Mouse (Mus musculus) embryonic facial prominence, embryonic 14.5 days (tissue): ENCODE data around the gene Akap13. TPM values are rescaled to one million over a fixed set of nuclear protein-coding genes. Genes with fewer than 3 reads are reported as not detected.
A peak's percentile ranks its signal among the peaks of the same experiment; 100 is the strongest.

Experiments
- ATAC-seq: fragments of 200-750 bp; cut with Nextera tagmentation; 2 replicates; pipeline ENCODE4 v1.8.0; 2017; ENCODE audit warnings: low read depth, moderate number of reproducible peaks, moderate TSS enrichment
- DNase-seq: peaks from one replicate; pipeline ENCODE4 v3.0.0-alpha.2; 2015; ENCODE audit warnings: low spot score
- H3K27ac ChIP-seq: fragments of 300-500 bp; sonication (generic); replicated peaks from 2 replicates; pipeline ENCODE4 v1.5.1; 2014; ENCODE audit warnings: low read depth, mild to moderate bottlenecking, low read length, moderate library complexity
- H3K27me3 ChIP-seq: fragments of 300-500 bp; sonication (generic); replicated peaks from 2 replicates; pipeline ENCODE4 v1.6.1; 2014; ENCODE audit warnings: low read length; ENCODE audit not compliant: control insufficient read depth, insufficient read depth
- H3K36me3 ChIP-seq: fragments of 300-500 bp; sonication (generic); 2 replicates; pipeline ENCODE4 v1.6.1; 2014; ENCODE audit warnings: low read length, mixed read lengths; ENCODE audit not compliant: control insufficient read depth, insufficient read depth
- H3K4me1 ChIP-seq: fragments of 300-500 bp; sonication (generic); 2 replicates; pipeline ENCODE4 v1.6.1; 2014; ENCODE audit warnings: antibody characterized with exemption, low read length; ENCODE audit not compliant: control insufficient read depth, insufficient read depth
- H3K4me2 ChIP-seq: fragments of 300-500 bp; sonication (generic); 2 replicates; pipeline ENCODE4 v1.6.1; 2014; ENCODE audit warnings: low read depth, mild to moderate bottlenecking, low read length, moderate library complexity, mixed read lengths
- H3K4me3 ChIP-seq: fragments of 300-500 bp; sonication (generic); 2 replicates; pipeline ENCODE4 v1.5.1; 2014; ENCODE audit warnings: low read depth, mild to moderate bottlenecking, low read length
- H3K9ac ChIP-seq: fragments of 300-500 bp; sonication (generic); 2 replicates; pipeline ENCODE4 v1.6.1; 2014; ENCODE audit warnings: low read depth, mild to moderate bottlenecking, low read length, moderate library complexity, mixed read lengths
- H3K9me3 ChIP-seq: fragments of 300-500 bp; sonication (generic); 2 replicates; pipeline ENCODE4 v1.6.1; 2016; ENCODE audit warnings: low read length; ENCODE audit not compliant: control insufficient read depth
- WGBS: fragments of 180-500 bp; shearing (Covaris S2); extraction: QIAGEN DNeasy Blood & Tissue Kit; methylation state at CpG from one replicate; pipeline ENCODE4 v1.1.7; 2014; 5-methylcytosine and 5-hydroxymethylcytosine counted together
- polyA plus RNA-seq: library from polyadenylated mRNA; unstranded; fragments of >200 nt; fragmentation: Nextera tagmentation; extraction: Ambion mirVana; gene quantifications from 2 replicates; pipeline ENCODE4 v1.2.1, GENCODE M21; 2014

Gene Akap13
- polyA plus RNA-seq, 1 experiment from 2014 or later = 57.3 TPM

DNA sequence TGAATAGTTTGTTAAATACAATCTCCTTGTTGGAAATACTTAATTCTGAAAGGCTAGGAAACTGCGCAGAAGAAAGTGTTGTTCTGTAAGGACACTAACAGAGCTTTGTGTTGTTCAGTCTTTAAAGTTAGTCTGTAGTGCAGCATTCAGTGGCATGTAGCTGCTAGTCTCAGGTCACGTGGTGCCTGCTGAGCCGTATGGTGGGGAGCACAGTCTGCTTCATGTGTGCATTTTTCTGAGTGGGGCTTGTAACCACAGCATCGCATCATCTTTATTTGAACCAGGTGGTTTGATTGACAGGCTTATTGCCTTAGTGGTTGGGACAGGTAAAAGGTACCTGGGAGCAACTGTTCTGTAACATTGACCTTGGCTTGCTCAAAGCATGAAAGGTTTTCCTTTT is 123.3 kb downstream of the Akap13 start:
- WGBS = 77% methylated on average over 4 of the region's 4 CpGs
- no peaks in the 10 kb centered on the region for H3K9me3 ChIP-seq
- peak; percentile 22 for DNase-seq
- ATAC-seq = no peak
- no peak overlapping the region for H3K4me3 ChIP-seq
- peaks cover 20% of the 10 kb centered on the region for H3K36me3 ChIP-seq
- H3K27ac ChIP-seq = no peak overlapping the region
- no peak overlapping the region for H3K9ac ChIP-seq
- no peaks in the 10 kb centered on the region for H3K27me3 ChIP-seq
- H3K4me2 ChIP-seq = no peak overlapping the region
- H3K4me1 ChIP-seq = peaks cover 14% of the 10 kb centered on the region

DNA sequence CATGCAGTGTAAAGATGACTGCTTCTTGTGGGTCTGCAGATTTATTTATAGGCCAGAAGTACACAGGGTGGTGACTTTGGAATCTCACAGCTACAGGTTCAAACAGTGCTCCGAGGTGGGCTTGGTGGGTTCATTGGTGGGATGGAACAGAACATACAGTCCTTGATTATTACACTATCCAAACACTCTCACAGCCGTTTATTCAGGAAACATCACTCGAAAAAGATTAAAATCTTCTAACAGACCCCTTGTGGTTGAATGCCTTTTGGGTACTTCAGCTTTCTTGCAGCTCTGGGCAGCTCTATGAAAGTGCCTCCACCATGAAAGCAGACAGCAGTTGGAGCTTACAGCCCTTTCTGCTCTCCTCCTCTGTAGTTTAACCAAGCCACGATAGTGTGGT is 126.8 kb downstream of the Akap13 start:
- Histone ChIP-seq H3K27me3 (no peaks in the 10 kb centered on the region), H3K9ac (no peak overlapping the region), H3K9me3 (no peaks in the 10 kb centered on the region), H3K4me3 (no peak overlapping the region), H3K27ac (no peak overlapping the region), H3K4me2 (no peak overlapping the region), H3K4me1 (peaks cover 5% of the 10 kb centered on the region; the same call in 1 of the 2 replicates), H3K36me3 (peaks cover 28% of the 10 kb centered on the region)
- ATAC-seq (no peak), DNase-seq (no peak)
- 84% methylated on average over 4 of the region's 4 CpGs for WGBS

DNA sequence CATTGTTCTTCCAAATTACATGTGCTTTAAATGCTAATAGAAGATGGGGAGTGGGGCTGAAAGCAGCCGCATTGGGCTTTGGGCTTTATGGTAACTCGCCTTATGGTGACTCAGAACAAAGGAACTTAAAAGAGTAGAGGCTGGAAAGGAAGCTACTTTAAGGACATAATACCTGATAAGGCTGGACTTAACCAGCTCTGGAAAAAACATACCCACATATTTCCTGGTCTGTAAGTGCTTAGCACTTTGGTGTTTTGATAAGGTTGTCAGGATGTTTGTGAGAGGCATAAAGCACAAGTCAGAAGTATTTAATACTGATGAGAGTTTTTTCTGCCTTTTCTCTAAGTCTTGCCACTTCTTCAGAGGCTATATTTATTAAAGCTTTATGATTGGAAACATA is 128.8 kb downstream of the Akap13 start:
- 77% methylated on average over 2 of the region's 2 CpGs for WGBS
- Histone ChIP-seq H3K4me3 (no peak overlapping the region), H3K36me3 (peaks cover 37% of the 10 kb centered on the region), H3K4me2 (no peak overlapping the region), H3K27me3 (no peaks in the 10 kb centered on the region), H3K4me1 (peaks cover 5% of the 10 kb centered on the region; the same call in 1 of the 2 replicates), H3K27ac (no peak overlapping the region), H3K9ac (no peak overlapping the region), H3K9me3 (no peaks in the 10 kb centered on the region)
- DNase-seq (no peak), ATAC-seq (no peak)

DNA sequence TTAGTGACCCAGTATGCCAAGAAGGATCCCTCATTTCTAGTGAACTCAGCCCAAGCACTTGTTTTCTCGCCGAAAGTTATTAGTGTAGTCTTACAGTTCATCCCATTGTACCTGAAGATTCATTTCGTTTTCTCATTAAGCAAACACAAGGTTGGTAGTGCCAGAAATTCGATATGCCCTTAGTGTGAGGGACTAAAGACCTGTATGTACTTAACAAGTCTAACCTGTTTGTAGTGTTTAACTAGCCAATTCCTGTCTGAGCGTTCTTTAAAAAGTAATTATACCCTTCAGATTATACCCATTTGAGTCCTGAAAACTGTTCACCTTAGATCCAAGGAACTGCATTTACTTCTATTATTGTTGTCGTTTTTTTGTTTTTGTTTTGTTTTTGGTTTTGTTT is 130.1 kb downstream of the Akap13 start:
- Histone ChIP-seq H3K9me3 (no peaks in the 10 kb centered on the region), H3K27me3 (no peaks in the 10 kb centered on the region), H3K36me3 (peaks cover 32% of the 10 kb centered on the region), H3K4me2 (peak overlapping the region; percentile 34; the same call in 1 of the 2 replicates), H3K9ac (no peak overlapping the region), H3K4me3 (no peak overlapping the region), H3K27ac (peak overlapping the region; percentile 4; the same call in 1 of the 2 replicates), H3K4me1 (peaks cover 5% of the 10 kb centered on the region; the same call in 1 of the 2 replicates)
- WGBS = 71% methylated on average over 6 of the region's 6 CpGs
- DNase-seq = peak; percentile 81
- ATAC-seq = peak; percentile 86

DNA sequence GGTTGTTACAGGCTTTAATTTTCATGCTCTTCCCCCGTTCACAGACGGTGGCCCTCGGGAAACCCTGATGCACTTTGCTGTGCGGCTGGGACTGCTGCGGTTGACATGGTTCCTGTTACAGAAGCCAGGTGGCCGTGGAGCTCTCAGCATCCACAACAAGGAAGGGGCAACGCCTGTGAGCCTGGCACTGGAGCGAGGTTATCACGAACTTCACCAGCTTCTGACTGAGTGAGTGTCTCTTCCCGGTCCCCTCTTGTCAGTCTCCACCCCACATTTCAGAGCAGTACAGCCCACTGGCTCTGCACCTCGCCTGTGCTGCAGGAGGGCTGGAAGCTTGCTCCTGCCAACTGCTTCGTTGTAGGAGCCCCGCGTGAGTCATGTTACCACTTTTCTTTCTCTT is 130.8 kb downstream of the Akap13 start:
- Histone ChIP-seq H3K4me3 (no peak overlapping the region), H3K4me2 (peak overlapping the region; percentile 34), H3K9me3 (no peaks in the 10 kb centered on the region), H3K9ac (no peak overlapping the region), H3K27me3 (no peaks in the 10 kb centered on the region), H3K4me1 (peaks cover 5% of the 10 kb centered on the region; the same call in 1 of the 2 replicates), H3K27ac (peak overlapping the region; percentile 29), H3K36me3 (peaks cover 28% of the 10 kb centered on the region)
- DNase-seq (peak; percentile 36), ATAC-seq (peak; percentile 64; the same call in 1 of the 2 replicates)
- WGBS = 54% methylated on average over 14 of the region's 14 CpGs

DNA sequence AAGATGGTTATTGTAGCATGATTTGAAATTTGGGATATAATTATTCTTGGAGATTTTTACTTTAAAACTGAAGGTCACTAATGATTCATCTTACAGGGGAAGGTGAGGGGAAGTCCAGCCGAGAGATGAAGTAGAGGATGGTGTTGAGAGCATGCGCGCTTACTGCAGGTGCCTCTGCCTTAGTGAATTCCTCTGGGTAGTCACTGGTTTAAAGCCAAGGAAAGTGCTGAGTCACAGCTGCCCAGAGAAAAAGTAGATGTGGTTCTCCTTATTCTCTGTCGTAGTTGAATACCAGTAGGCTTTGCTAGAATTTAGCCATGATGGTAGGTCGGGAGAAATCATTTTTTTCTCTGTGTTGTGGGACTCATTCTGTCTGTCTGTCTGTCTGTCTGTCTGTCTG is 132.4 kb downstream of the Akap13 start:
- H3K36me3 ChIP-seq = peaks cover 25% of the 10 kb centered on the region
- H3K9me3 ChIP-seq = no peaks in the 10 kb centered on the region
- H3K4me3 ChIP-seq = no peak overlapping the region
- no peaks in the 10 kb centered on the region for H3K27me3 ChIP-seq
- no peak overlapping the region for H3K27ac ChIP-seq
- H3K9ac ChIP-seq = no peak overlapping the region
- ATAC-seq (no peak), DNase-seq (no peak)
- H3K4me2 ChIP-seq = no peak overlapping the region
- H3K4me1 ChIP-seq = peaks cover 5% of the 10 kb centered on the region; the same call in 1 of the 2 replicates
- WGBS = 87% methylated on average over 5 of the region's 5 CpGs

DNA sequence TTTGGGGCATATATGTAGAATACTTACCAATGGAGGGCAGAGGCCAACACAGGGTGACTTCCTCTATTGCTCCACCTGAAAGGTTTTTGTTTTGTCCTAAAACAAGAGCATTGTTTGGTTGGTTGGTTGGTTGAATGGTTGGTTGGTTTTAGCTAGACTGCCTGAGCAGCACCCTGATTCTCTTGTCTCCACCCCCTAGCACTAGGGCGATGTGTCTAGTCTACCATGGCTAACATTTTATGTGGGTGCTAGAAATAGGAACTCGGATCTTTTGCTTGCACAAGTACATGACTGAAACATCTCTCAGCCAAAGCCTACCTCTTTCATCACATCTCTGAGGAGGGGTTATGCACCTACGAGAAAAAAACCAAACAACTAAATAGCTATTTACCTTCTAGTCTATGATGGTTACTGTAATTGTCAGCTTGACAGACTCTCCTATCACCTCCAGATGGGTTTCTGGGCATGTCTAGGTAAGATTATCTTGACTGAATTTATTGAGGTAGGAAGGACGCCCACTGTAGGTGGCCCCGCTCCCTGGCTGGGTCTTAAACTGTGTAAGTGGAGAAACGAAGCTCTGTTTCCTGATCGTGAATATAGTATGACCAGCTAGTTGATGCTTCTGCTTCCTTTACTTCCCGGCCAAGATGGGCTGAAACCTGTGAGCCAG is 134.1 kb downstream of the Akap13 start:
- Histone ChIP-seq H3K36me3 (peaks cover 25% of the 10 kb centered on the region), H3K4me3 (no peak overlapping the region), H3K27me3 (no peaks in the 10 kb centered on the region), H3K9ac (no peak overlapping the region), H3K9me3 (no peaks in the 10 kb centered on the region), H3K27ac (no peak overlapping the region), H3K4me2 (no peak overlapping the region), H3K4me1 (peaks cover 5% of the 10 kb centered on the region; the same call in 1 of the 2 replicates)
- 92% methylated on average over 8 of the region's 8 CpGs for WGBS
- no peak for DNase-seq
- no peak for ATAC-seq

DNA sequence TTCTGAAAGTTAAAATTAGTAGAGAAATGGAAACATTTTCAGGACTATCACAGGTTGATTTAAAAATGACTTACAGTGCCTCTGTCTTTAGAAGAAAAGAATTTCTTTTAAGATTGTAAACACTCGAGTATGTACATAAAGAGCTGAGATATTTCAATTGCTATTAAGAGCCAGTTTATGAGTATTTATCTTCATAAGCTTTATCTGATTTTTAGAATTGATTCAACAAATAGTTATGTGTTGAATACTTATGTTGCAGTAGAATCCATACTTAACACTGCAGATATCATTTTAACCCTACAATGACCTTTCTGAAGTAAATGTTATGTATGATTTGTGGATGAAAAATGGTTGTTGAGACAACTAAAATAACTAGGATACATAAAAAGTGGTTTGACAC is 136.6 kb downstream of the Akap13 start:
- DNase-seq (no peak), ATAC-seq (no peak)
- Histone ChIP-seq H3K27me3 (no peaks in the 10 kb centered on the region), H3K9ac (no peak overlapping the region), H3K4me1 (peaks cover 4% of the 10 kb centered on the region; the same call in 1 of the 2 replicates), H3K27ac (no peak overlapping the region), H3K9me3 (no peaks in the 10 kb centered on the region), H3K4me2 (no peak overlapping the region), H3K4me3 (no peak overlapping the region), H3K36me3 (peaks cover 18% of the 10 kb centered on the region; the same call in 1 of the 2 replicates)
- WGBS = 85% methylated on average over 1 of the region's 1 CpGs

DNA sequence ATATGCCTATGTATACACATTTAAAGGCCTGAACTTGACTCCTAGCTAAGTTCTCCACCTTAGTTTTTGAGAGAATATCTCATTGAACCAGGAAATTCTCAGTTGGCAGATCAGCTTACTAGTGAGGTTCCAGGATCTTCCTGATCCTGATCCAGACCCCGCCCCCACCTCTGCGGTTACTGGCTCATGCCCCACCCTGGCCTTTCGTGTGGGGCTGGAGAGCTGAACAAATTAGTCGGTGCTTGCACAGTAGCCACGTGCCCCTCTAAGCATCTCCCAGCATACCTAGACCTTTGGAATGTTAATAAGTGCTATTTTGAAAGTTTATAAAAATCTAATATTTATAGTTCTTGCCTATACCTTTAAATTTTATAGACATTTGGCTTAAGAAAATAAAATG is 139.5 kb downstream of the Akap13 start:
- Histone ChIP-seq H3K27me3 (no peaks in the 10 kb centered on the region), H3K9me3 (no peaks in the 10 kb centered on the region), H3K4me3 (no peak overlapping the region), H3K9ac (no peak overlapping the region), H3K4me1 (peaks cover 4% of the 10 kb centered on the region; the same call in 1 of the 2 replicates), H3K4me2 (no peak overlapping the region), H3K36me3 (0 out of 2 replicates have a peak, but pooled peaks cover 3% of the 10 kb centered on the region), H3K27ac (no peak overlapping the region)
- ATAC-seq (no peak), DNase-seq (peak; percentile 38)
- WGBS = 55% methylated on average over 5 of the region's 5 CpGs
